Mouse (Mus musculus): ENCODE results near the gene Tmc3.

DNA sequence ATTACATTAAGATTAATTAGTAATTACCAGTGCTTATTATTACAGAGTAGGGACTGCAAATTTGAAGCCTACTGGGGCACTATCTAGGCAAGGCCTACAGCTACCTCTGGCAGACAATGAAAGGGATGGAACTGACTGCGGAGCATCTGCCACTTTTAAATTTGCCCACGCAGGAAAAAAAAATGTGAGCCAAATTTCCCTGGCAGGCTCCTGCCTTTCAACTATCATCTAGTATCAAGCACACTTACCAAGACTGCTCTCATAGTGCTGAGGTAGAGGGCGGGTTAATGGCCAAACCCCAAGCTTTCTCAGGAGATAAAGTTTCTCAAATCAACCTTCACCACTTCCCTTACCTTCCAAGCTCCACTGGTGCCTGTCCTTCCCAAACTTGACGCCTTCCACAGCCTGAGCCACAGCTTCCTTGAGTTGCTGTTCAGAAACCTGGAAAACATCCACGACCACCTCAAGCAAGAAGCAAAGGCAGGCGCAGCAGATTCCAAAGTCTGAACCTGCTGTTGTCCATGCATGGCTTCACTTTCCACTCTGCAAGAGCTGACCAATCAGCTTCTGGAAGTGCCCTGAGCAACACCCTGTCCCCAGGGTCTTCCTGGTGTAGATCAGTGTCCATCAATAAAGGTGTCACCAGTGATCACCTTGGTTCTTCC is 78.1 kb downstream of the Tmc3 start:
- TF ChIP-seq USF1 (IDR thresholded peaks at IDR 0.05; ENCODE audit: low read depth) (no peak), POLR2A (IDR thresholded peaks at IDR 0.05; ENCODE audit: insufficient read length, low read depth) (no peak), SRF (IDR thresholded peaks at IDR 0.05; ENCODE audit: control insufficient read depth, insufficient read length, low read depth) (no peak), MAX (IDR thresholded peaks at IDR 0.05; ENCODE audit: low read depth) (no peak), E2F4 (IDR thresholded peaks at IDR 0.05; ENCODE audit: insufficient read depth) (no peak), TCF12 (IDR thresholded peaks at IDR 0.05; ENCODE audit: insufficient read depth, poor library complexity, severe bottlenecking) (no peak)
